Mouse (Mus musculus) mouse trophoblast stem cell (cell line): ENCODE results near the gene Olfml1.

ENCODE experiments used
- in situ Hi-C, 2 experiments: fragments of 300-500 bp; cut with MseI, MboI; formaldehyde crosslinking; loops; 2 replicates in 1 of 2; 3 replicates in 1 of 2; pipeline ENCODE4 v1.15.1; 2025

Gene Olfml1

DNA sequence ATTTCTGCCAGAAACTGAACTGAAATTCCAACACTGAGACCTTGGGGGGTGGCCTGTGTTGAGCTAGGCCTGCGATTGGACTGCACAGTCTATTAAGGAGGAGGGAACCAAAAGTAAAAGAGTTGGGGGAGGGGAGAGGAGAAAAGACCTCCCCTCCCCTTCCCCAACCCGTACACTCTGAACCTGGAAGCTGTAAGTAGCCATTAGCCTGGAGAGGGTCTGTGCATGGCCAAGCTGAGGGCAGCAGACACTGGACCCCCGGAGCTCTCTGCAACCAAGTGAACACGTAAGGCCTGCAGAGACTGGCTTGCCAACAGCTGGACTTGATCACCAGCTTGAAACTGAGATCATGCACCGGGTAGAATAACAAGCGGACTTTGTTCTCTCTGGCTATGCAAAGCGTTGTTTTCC, at the start of gene Olfml1:
Olfml1 (plus strand) TSS at position 186 of the 411 bp plus-strand sequence.
- in situ Hi-C loops: no loop called here

DNA sequence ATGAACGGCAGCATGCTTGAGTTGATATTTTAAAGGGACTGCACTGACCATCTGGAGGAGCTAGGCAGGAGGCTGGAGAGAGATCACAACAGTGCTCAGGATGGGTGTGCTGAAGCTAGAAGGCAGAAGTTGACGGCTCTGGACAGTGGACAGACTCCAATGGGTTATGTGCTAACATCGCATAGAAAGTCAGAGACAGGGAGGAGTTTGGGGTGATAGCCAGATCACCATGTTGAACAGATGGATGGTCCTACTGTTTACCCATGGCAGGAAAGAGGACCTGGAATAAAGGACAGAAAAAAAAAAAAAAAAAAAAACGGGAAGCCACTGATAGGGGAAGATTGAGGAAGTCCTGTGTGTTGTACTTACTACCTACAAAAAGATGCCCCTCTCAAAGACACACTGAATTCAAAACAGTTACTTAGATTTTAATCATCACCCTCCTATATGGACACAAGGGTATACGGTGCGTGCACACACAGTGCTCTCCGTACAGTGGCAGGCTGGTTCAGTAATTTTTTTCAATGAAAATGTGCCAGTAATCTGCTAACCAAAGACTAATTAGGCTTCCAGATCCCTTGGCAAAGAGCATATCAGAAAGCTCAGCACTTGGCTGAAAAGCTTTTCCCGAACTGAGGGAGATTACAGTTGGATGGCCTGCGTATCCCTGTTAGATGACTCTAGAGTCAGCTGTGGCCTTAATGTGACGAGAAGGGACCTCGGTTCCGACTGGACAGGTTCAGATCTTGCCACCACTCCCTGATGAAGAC, 47.8 kb upstream of the Olfml1 start:
- in situ Hi-C loops: loop anchor here in 1 of 2 experiments (10.0 kb wide), 1 partner anchor 305 kb away; no protein-coding TSS in a partner anchor

DNA sequence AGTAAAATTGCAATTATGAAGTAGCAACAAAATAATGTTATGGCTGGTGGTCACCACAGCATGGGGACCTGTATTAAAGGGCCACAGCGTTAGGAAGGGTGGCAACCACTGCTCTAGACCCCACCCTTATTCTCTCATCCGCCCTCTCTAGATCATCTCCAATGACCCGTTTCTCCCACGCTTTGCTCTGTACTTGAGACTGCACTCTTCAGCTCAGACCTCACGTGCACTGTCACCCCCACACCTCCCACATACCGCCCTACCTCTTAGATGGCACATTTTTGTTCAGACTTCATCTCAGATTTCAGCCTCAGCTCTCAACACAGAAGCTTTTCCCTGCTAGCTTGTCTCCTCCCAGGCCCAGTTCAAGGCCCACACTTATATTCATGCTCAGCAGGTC, 45.8 kb upstream of the Olfml1 start:
- in situ Hi-C loops: loop anchor here in 1 of 2 experiments (10.0 kb wide), 1 partner anchor 307 kb away; no protein-coding TSS in a partner anchor

DNA sequence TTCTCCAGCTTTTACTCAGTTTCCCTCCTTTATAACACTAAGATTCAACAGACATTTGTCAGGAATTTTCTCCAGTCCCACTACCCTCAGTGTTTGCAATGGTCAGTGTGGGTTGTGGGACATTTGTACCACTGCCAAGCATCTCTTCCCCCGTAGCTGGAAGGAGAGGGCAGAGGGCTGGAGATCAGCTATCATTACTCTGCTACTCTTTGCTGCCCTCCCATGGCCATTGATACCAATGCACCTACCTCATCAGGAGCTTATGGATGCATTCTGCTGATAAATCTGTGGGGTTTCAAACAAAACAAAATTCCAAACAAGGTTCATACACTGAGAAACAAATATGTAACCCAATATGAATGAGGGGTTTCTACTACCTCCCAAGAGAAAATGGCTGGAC, 40.9 kb upstream of the Olfml1 start:
- in situ Hi-C loops: loop anchor here (5.0 to 10.0 kb wide), 2 partner anchors 309 to 311 kb away; no protein-coding TSS in a partner anchor

DNA sequence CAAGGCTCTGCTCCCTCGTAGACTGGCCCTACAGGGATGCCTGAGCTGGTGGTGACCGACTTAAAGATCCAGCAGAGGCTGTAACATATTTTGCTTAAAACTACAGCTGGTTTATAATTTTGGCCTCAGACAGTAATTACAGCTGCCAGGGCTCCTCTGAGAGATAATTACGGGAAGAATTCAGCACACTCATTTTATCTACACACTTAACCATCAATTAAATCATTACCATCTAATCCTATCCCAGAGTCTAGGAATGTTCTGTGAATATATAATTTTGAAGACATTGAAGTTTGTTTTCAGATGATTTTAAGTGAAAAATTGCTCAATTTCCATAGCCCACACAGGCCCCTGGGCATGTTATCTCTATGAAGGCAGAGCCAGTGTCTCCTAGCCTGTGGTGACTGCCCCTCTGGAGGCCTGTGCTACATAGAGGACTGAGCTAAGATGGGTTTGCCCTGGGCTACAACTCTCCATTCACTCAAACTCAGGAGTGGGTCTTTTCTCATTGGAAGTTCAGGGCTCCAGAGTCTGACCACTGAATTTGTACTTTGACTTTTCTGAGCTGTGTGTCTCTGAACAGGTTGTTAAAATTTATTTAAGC, 39.0 kb upstream of the Olfml1 start:
- in situ Hi-C loops: loop anchor here (5.0 to 10.0 kb wide), 2 partner anchors 311 to 313 kb away; no protein-coding TSS in a partner anchor

DNA sequence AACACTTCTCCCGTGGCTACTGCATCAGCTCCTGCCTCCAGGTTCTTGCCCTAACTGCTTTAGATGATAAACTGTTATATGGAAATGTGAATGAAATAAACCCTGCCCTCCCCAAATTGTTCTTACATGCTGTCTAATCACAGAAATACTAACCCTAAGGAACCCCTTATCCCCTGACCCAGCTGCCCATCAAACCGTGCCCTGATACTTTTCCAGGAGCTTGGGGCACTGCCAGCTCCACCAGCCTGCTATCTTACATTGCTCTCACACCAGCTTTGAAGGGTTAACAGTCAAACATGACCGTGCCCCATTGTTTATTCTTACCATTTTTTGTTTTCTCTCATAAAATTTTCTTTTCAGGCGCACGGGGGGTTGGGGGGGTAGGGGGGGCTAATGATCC, 37.9 kb upstream of the Olfml1 start:
- in situ Hi-C loops: loop anchor here (5.0 to 10.0 kb wide), 2 partner anchors 312 to 315 kb away; no protein-coding TSS in a partner anchor

DNA sequence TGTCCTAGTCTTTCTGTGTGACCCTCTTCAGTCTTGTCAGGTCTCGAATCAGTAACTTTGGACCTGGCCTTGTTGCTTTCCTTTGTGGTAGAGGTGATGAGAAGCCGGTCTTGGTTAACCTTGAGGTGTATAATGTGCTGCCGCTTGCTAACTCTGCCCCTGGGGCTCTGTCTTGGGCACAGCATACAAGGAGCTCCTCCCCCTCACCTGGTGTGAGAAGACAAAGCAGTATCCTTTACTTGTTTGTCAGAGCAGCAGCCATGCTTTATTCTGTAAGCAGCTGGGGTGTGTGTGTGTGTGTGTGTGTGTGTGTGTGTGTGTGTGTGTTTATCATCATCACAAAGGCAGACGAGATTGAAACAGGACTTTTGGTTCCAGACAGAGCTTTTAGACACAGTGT, 31.9 kb upstream of the Olfml1 start:
- in situ Hi-C loops: no loop called here

DNA sequence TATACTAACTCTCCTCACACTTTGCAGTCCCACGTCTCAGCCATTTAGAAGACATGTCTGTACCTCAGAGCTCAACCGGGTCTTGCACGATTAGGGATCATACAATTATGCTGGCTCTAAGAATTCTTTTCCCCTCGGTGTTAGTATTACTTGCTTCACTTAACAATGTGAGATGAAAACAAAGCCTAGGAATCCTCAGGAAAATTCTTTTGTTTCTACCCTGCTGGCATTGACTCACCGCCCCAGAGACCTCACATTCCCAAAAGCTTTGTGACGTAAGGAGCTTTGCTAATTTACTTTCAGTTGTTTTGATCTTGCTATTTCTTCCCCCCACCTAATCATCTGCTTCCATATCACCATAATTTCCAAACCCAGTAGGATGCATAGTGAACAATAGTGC, 30.7 kb upstream of the Olfml1 start:
- in situ Hi-C loops: no loop called here

DNA sequence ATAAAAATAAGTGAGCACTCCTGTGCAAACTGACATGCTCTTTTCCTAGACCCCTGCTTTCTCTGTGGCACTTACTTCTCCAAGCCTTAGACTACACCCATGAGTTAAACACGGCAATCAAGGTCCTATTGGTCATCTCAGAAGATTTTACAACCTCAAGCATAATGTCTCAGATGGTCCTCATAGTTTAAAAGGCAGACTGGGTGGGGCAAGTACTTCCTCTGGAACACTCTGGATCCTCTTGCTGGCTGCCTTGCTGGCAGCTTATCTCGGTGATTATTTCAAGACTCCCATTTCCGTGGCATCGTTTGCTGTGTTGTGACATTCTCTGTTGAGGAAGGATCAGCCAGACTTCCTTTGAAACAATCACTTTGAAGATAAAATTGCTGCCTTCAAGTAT, 27.2 kb upstream of the Olfml1 start:
- in situ Hi-C loops: no loop called here

DNA sequence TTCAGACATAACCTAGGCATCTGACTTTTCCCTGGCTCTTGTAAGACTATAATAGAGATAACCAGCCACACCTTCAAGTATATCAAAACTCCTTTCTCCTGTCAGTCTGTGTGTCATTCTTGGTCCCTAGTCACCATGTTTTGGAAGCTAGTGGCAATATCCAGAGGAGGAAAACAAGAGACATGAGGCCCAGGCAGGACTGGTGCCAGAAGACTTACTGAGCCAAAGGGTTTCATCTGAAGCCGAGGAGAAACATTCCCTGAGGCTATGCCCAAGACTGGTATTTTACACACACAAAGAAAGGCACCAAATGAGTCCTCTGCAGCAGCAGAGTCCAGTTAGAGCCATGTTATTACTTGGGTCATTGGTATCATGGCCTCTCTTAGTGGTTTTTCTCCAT, 22.2 kb upstream of the Olfml1 start:
- in situ Hi-C loops: no loop called here

DNA sequence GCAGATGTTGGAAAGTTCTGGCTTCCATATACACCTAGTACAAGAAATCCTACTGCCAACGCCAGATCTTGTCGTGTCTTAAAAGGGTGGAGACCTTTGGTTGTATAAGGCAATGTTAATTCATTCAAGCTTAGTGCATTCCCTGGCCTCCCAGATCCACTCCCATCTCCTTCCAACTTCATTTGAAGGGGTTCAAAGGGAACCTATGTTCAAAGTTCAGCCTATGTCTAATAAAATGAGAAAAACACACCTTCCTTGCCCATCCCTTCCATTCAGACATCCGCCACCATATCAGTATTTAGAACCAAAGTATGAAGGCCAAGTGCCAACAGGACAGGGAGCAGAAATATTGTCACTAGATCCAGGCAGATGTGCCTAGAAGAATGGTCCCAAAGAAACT, 19.4 kb upstream of the Olfml1 start:
- in situ Hi-C loops: no loop called here

DNA sequence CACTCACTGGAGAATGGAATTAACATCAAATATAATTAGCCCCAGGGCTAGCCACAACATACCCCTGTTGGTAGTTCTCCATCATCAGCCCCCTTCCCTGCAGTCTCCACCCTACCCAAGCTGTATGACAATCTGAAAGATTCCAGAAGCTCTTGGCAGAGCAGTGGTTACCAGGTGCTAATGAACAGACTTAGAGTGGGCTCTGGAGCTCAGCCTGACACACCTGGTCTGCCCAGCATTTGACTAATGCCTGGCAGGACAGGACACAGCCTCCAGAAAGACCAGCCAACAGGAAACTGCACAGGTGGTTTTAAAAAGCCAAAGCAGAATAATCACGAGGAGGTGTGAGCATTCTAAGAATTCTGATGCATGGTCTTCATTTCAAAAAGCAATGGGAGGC, 13.8 kb upstream of the Olfml1 start:
- in situ Hi-C loops: no loop called here

DNA sequence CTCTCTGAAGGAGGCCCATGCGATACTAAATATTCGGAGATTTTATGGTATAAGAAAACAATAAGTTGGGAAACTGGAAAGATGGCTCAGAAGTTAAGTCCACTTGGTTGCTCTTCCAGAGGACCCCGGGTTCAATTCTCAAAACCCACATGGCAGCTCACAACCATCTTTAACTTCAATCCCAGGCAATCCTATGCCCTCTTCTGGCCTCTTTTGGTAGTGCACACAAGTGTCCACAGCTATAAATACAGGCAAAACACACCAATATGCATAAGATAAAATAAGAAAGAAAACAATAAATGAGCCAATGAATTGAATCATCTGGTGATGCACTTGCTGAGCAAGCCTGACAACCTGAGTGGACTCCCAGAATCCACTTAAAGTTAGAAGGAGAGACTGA, 11.3 kb upstream of the Olfml1 start:
- in situ Hi-C loops: no loop called here

DNA sequence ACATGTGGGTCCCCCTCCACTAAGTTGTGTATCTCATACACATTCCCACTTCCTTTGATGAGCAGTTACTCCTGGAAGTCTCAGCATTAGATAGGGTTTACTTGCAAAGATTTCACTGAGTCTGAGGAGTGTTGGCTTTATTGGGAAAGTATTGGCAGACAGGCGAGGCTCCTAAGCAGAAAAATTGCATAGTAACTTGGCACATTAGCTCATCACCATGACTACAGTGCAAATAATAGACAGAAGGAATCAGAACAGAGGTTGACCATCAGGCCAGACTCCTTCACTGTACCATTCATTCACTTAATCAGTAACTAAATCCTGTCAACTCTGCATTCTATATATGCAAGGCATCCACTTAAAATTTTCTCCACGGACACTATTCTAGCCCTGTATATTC, 6.6 kb upstream of the Olfml1 start:
- in situ Hi-C loops: no loop called here

DNA sequence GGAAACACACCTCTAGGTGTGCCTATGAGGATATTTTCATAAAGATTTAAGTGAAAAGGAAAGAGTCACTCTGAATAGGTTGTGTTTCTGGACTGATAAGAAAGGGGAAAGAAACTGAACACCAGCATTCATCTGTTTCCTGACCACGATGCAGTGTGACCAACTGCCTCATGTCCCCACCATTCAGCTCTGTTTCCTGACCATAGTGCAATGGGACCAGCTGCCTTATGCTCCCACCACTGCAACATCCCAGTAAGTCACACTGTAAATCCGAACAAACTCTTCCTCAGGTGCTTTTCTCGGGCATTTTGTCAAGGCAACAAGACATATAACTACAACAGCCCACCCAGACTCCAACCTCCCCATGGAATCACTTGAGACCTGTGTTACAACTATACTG, 5.7 kb upstream of the Olfml1 start:
- in situ Hi-C loops: no loop called here

DNA sequence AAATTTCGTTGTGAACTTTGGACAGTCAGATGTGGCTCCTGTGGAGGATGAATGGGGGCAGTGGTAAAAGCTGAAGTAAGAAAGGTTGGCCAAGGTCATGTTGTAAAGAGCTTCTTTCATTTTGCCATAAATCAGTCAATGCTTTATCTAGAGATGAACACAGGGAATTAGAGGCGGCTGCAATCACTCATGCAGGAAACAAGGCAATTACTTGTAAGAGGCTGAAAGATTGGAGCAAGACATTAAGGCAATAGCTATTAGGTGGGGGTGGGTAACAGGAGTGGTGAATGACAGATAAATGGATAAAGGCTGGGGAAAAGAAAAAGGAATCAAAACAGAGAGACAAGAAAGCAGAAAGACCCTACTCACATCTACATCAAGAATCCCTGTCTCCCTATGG, 3.5 kb upstream of the Olfml1 start:
- in situ Hi-C loops: no loop called here

DNA sequence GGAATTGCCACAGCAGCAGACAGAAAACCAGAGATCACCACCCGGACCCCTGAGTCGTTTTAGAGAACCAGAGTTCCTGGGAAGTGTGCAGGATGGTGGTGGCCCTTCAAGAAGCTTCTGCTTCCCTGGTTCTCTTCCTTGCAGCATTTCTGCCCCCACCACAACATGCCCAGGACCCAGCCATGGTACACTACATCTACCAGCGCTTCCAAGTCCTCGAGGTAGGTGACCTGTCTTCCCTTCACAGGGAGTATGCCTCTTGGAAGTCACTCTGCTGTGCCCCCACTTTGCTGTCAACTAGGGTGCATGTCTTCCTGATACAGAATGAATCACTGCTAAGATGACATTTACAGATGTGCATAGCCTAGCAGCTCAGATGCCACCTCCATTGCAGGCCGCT, 428 bp downstream of the Olfml1 start:
- in situ Hi-C loops: no loop called here

DNA sequence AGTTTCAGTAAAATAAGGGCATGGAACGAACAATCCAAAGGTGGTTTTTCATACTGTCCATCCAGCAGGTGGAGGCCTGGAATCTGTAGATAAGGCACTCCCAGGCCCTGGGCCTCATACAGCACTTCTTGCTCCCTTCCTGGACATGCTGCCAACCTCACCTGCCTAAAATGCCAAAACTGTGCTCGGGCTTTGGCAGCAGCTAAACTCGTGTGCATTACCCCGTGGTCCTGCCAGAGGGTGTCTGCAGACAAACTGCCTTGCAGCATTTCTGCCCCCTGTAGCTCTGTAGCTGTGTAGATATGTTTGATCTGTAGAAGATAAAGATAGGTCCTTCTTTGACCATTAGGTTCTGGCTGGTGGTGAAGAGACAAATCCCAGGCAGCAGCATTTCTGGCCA, 1.7 kb downstream of the Olfml1 start:
- in situ Hi-C loops: no loop called here

DNA sequence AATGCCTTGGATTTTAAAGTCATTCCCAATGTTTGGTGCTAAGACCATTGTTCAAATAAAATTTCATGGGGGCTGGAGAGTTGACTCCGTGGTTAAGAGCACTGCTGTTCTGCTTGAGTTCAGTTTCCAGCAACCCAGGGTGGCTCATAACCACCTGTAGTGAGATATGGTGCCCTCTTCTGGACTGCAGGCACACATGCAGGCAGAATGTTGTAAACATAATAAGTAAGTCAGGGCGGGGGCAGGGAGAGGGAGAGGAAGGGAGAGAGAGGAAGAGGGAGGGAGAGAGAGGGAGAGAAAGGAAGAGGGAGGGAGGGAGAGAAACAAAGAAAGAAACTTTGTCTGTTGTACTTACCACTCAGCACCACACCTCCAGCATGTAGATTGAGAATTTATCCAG, 6.6 kb downstream of the Olfml1 start:
- in situ Hi-C loops: no loop called here

DNA sequence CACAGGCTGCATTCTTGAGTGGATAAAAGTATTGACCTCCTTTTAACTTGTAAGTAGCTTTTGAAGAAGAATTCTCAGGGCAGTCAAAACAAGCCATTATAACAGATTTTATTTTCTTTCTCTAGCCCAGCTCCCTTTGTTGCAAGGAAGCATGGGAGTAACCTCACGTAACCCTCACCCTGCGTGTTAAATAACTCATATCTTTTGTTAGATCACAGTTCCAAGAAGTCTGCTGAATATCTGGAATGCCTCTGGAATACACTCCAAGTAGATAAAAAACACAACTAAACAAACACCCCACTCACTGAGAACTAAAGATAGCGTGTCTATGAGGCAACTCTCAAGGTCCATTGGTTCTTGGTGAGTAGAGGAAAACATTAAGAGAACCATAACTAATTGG, 7.0 kb downstream of the Olfml1 start:
- in situ Hi-C loops: no loop called here

DNA sequence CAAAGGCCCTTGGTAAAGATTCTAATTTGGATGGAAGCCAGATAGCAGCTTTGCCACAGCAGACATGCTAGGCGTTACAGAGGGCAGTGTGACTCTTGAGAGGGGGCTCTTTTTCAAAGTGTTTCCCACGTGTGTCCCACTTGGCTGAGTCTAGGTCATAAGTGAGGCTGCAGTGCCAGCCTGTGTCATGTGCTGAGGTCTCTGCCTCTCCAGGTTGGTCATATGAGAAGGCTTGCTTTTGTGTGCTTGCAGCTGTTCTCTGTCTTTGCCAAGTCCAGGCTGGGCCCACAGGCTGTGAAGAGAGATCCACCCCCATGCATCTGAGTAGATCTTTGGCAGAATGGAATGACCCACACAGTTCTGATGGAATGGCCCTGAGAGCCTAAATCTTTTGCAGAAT, 25.4 kb downstream of the Olfml1 start:
- in situ Hi-C loops: no loop called here

DNA sequence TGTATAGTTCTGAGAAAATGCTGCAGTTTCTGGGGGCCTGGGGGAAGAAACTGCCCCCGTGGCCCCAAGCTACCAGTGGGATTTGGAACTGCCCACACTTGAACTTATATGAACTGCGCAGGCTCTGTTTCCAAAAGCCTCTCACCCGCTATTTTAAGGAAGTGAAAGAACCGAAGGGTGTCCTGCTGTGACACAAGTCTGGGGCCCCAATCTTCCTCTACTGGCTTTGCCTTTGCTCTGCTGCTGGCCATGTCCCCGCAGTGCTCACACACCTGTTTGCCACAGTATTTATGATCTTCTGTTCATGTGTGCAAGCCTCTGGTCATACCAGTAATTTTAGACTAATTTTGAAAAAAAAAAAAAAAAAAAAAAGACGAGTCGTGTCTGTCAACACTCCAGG, 26.7 kb downstream of the Olfml1 start:
- in situ Hi-C loops: no loop called here

DNA sequence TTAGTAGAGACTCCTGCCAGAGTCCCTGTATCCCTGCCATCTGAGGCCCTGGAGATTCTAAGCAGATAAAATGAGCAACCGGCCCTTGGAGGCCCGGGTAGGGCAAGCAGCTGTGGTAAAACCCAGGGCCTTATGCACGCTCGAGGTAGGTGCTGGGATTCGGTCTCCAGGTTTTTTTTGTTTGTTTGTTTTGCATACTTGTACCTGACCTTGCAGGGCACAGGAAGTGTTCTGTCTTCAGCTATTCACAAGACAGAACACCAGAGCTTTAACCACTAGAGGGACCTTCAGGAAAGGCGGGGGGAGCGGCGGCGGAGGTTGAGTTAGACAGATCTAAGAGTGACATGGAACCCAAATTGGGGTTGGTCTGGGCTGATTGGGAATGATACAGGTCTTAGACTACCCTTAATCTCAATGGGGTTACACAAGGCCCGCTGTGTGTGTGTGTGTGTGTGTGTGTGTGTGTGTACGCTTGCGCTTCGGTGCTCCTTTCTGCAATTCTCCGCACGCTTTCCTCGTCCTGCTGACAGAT, 27.1 kb downstream of the Olfml1 start:
- in situ Hi-C loops: no loop called here
